Mouse (Mus musculus) cerebral cortex, adult 2 months (tissue): ENCODE results near the gene Eps8l3.

Experiments
- whole genome bisulfite sequencing: fragments of 180-500 bp; shearing (Covaris S2); methylation state at CpG from one replicate; pipeline ENCODE4 v1.1.7; 2018; 5-methylcytosine and 5-hydroxymethylcytosine counted together

Gene Eps8l3

GRCm38 (mm10) chr3:107877005-107877404 lies at the start of gene Eps8l3:
Gene Eps8l3, plus strand, starts transcription at chr3:107877229.
- 94% methylated on average over 5 of the region's 5 CpGs for WGBS

- WGBS: 93% methylated on average over 10 of the region's 10 CpGs
Measured at GRCm38 (mm10) chr3:107827873-107828405, 49.1 kb upstream of the Eps8l3 start.

GRCm38 (mm10) chr3:107828518-107828917 lies 48.5 kb upstream of the Eps8l3 start:
- 63% methylated on average over 5 of the region's 5 CpGs for WGBS

GRCm38 (mm10) chr3:107828997-107829396 lies 48.0 kb upstream of the Eps8l3 start:
- WGBS: 90% methylated on average over 4 of the region's 4 CpGs

- WGBS: 82% methylated on average over 14 of the region's 14 CpGs
Measured at GRCm38 (mm10) chr3:107829625-107830024, 47.4 kb upstream of the Eps8l3 start.

- 64% methylated on average over 10 of the region's 10 CpGs for WGBS
Measured at GRCm38 (mm10) chr3:107831875-107832554, 45.0 kb upstream of the Eps8l3 start.

GRCm38 (mm10) chr3:107832645-107833044 lies 44.4 kb upstream of the Eps8l3 start:
- WGBS: 56% methylated on average over 6 of the region's 6 CpGs

- WGBS: 74% methylated on average over 1 of the region's 1 CpGs
Measured at GRCm38 (mm10) chr3:107833370-107833769, 43.7 kb upstream of the Eps8l3 start.

- 20% methylated on average over 4 of the region's 4 CpGs for WGBS
Measured at GRCm38 (mm10) chr3:107833872-107834341, 43.1 kb upstream of the Eps8l3 start.

GRCm38 (mm10) chr3:107835301-107835700 lies 41.7 kb upstream of the Eps8l3 start:
- WGBS: 79% methylated on average over 5 of the region's 5 CpGs

GRCm38 (mm10) chr3:107839855-107840254 lies 37.2 kb upstream of the Eps8l3 start:
- 93% methylated on average over 5 of the region's 5 CpGs for WGBS

GRCm38 (mm10) chr3:107840855-107841254 lies 36.2 kb upstream of the Eps8l3 start:
- 71% methylated on average over 7 of the region's 7 CpGs for WGBS

GRCm38 (mm10) chr3:107841370-107841769 lies 35.7 kb upstream of the Eps8l3 start:
- 53% methylated on average over 7 of the region's 7 CpGs for WGBS

- WGBS: 96% methylated on average over 3 of the region's 3 CpGs
Measured at GRCm38 (mm10) chr3:107843406-107843805, 33.6 kb upstream of the Eps8l3 start.

GRCm38 (mm10) chr3:107844001-107844400 lies 33.0 kb upstream of the Eps8l3 start:
- 72% methylated on average over 3 of the region's 3 CpGs for WGBS

GRCm38 (mm10) chr3:107844499-107844898 lies 32.5 kb upstream of the Eps8l3 start:
- WGBS: 43% methylated on average over 2 of the region's 2 CpGs

GRCm38 (mm10) chr3:107846175-107846574 lies 30.9 kb upstream of the Eps8l3 start:
- WGBS: 81% methylated on average over 1 of the region's 1 CpGs

GRCm38 (mm10) chr3:107846835-107847234 lies 30.2 kb upstream of the Eps8l3 start:
- WGBS: 91% methylated on average over 3 of the region's 3 CpGs

GRCm38 (mm10) chr3:107848126-107848525 lies 28.9 kb upstream of the Eps8l3 start:
- WGBS: 55% methylated on average over 4 of the region's 4 CpGs

- WGBS: 70% methylated on average over 6 of the region's 6 CpGs
Measured at GRCm38 (mm10) chr3:107849000-107849692, 27.9 kb upstream of the Eps8l3 start.

- WGBS: 87% methylated on average over 2 of the region's 2 CpGs
Measured at GRCm38 (mm10) chr3:107849693-107850031, 27.4 kb upstream of the Eps8l3 start.

- 49% methylated on average over 12 of the region's 12 CpGs for WGBS
Measured at GRCm38 (mm10) chr3:107850418-107851031, 26.5 kb upstream of the Eps8l3 start.

GRCm38 (mm10) chr3:107852786-107853185 lies 24.2 kb upstream of the Eps8l3 start:
- WGBS: 62% methylated on average over 7 of the region's 7 CpGs
